In the genomic region with DNA sequence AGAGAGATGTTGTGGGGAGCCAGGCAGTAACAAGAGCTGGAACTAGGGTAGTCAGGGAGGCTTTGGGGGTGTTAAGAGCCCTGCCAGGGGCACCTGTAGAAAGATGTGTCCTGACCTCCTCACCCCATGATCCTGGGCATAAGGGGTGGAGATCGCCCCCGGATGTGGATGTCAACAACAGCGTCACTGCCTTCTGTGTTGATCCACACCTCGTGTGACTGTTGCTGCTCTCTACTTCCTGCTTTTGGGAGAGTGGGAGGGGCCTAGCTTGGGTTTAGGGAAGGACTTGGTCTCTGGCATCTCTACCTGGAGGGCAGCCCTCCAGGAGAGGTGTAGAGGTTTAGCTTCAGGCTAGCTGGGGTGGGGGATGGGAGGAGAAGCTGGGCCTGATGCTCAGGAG, we compare ENCODE assay signal across 8 mouse cellular contexts. TPM values are rescaled to one million over a fixed set of nuclear protein-coding genes. Genes with fewer than 3 reads are reported as not detected.
DNase-seq lines count a peak whose midpoint lies in the region; ATAC-seq and TF ChIP-seq lines count a peak whose summit lies in the region.

No protein-coding gene starts in this region.

- no peak for DNase-seq in layer of hippocampus, adult 2 months (ENCODE audit: low spot score in 2 of 2)
- no peak for DNase-seq in layer of hippocampus, adult 8-10 months (ENCODE audit: low spot score in 2 of 2)
- DNase-seq in c-Kit-positive CD71-negative TER-119-negative erythroid progenitor cells, embryonic 14.5 days (ENCODE audit: low read depth), result peak; percentile 60
- DNase-seq in lung, adult 2 months, result peak; percentile 55
- peak; percentile 41 for DNase-seq in yolk sac, embryonic 10.5 days (ENCODE audit: low spot score)

- H3K4me1 ChIP-seq in forebrain, embryonic 16.5 days (replicated peaks; ENCODE audit: control insufficient read depth, insufficient read depth, low read length), result peaks cover 14% of the 10 kb centered on the region
- H3K4me1 ChIP-seq in intestine, embryonic 16.5 days (ENCODE audit: control insufficient read depth, insufficient read depth, low read length), result peaks cover 20% of the 10 kb centered on the region
- H3K4me1 ChIP-seq in lung, adult 2 months (ENCODE audit: control insufficient read depth, insufficient read depth, low read length), result peaks cover 3% of the 10 kb centered on the region; the same call in 1 of the 2 replicates
- peaks cover 15% of the 10 kb centered on the region for H3K4me1 ChIP-seq in neural tube, embryonic 13.5 days (replicated peaks)

- peak overlapping the region; percentile 82 for H3K4me2 ChIP-seq in forebrain, embryonic 16.5 days (ENCODE audit: low read length)
- H3K4me2 ChIP-seq in intestine, embryonic 16.5 days (ENCODE audit: low read depth, low read length), result peak overlapping the region; percentile 72
- H3K4me2 ChIP-seq in neural tube, embryonic 13.5 days, result peak overlapping the region; percentile 92

- no peak for ATAC-seq in forebrain, embryonic 16.5 days
- ATAC-seq in intestine, embryonic 16.5 days, result peak; percentile 42
- ATAC-seq in neural tube, embryonic 13.5 days (ENCODE audit: low read depth), result peak; percentile 8; the same call in 1 of the 2 replicates

- TF ChIP-seq POLR2A in lung, adult 2 months (IDR thresholded peaks at IDR 0.05; ENCODE audit: borderline replicate concordance, extremely low read depth, low read depth, low read length), result peak; percentile 68; the same call in 1 of the 2 replicates

- H3K9me3 ChIP-seq in forebrain, embryonic 16.5 days (ENCODE audit: control insufficient read depth, low read length), result no peaks in the 10 kb centered on the region
- H3K9me3 ChIP-seq in intestine, embryonic 16.5 days (ENCODE audit: control insufficient read depth, low read length), result no peaks in the 10 kb centered on the region
- no peaks in the 10 kb centered on the region for H3K9me3 ChIP-seq in neural tube, embryonic 13.5 days

- H3K36me3 ChIP-seq in forebrain, embryonic 16.5 days (ENCODE audit: control insufficient read depth, insufficient read depth), result peaks cover 9% of the 10 kb centered on the region
- peaks cover 12% of the 10 kb centered on the region; the same call in 1 of the 2 replicates for H3K36me3 ChIP-seq in intestine, embryonic 16.5 days (ENCODE audit: control insufficient read depth, insufficient read depth, low read length)
- peaks cover 31% of the 10 kb centered on the region for H3K36me3 ChIP-seq in neural tube, embryonic 13.5 days

- no peaks in the 10 kb centered on the region for H3K27me3 ChIP-seq in forebrain, embryonic 16.5 days (replicated peaks; ENCODE audit: control insufficient read depth, insufficient read depth, low read length)
- H3K27me3 ChIP-seq in intestine, embryonic 16.5 days (replicated peaks; ENCODE audit: control insufficient read depth, insufficient read depth, low read length), result no peaks in the 10 kb centered on the region
- no peaks in the 10 kb centered on the region for H3K27me3 ChIP-seq in neural tube, embryonic 13.5 days

- peak overlapping the region; percentile 86 for H3K9ac ChIP-seq in forebrain, embryonic 16.5 days (replicated peaks; ENCODE audit: low read depth, low read length)
- H3K9ac ChIP-seq in intestine, embryonic 16.5 days (ENCODE audit: low read depth, low read length), result peak overlapping the region; percentile 87
- H3K9ac ChIP-seq in neural tube, embryonic 13.5 days, result peak overlapping the region; percentile 98

- peak overlapping the region; percentile 95 for H3K4me3 ChIP-seq in layer of hippocampus, adult 2 months
- H3K4me3 ChIP-seq in forebrain, embryonic 16.5 days (replicated peaks; ENCODE audit: low read length), result peak overlapping the region; percentile 75
- peak overlapping the region; percentile 81 for H3K4me3 ChIP-seq in intestine, embryonic 16.5 days (ENCODE audit: low read length)
- peak overlapping the region; percentile 70 for H3K4me3 ChIP-seq in lung, adult 2 months (replicated peaks; ENCODE audit: extremely low read depth, low read depth, low read length)
- peak overlapping the region; percentile 92 for H3K4me3 ChIP-seq in neural tube, embryonic 13.5 days

- TF ChIP-seq CTCF in layer of hippocampus, adult 2 months (conservative IDR thresholded peaks at IDR 0.05), result no peak
- TF ChIP-seq CTCF in lung, adult 2 months (IDR thresholded peaks at IDR 0.05; ENCODE audit: insufficient read depth, low read length), result no peak

- 0% methylated on average over 4 of the region's 4 CpGs for WGBS in forebrain, embryonic 16.5 days
- 0% methylated on average over 4 of the region's 4 CpGs for WGBS in intestine, embryonic 16.5 days
- WGBS in lung, adult 2 months, result 0% methylated on average over 4 of the region's 4 CpGs
- WGBS in neural tube, embryonic 13.5 days, result 0% methylated on average over 4 of the region's 4 CpGs

- H3K27ac ChIP-seq in layer of hippocampus, adult 2 months, result peak overlapping the region; percentile 93
- H3K27ac ChIP-seq in forebrain, embryonic 16.5 days (ENCODE audit: low read length), result no peak overlapping the region
- peak overlapping the region; percentile 75 for H3K27ac ChIP-seq in intestine, embryonic 16.5 days (ENCODE audit: low read length)
- peak overlapping the region; percentile 56; the same call in 1 of the 2 replicates for H3K27ac ChIP-seq in neural tube, embryonic 13.5 days (replicated peaks)

RNA-seq across cellular contexts. Expression of gene Atg2a, which starts 0.8 kb away (rescaled TPM):
- total RNA-seq in layer of hippocampus, adult 2 months (2021), result 10 to 100 TPM; 32.5 to 39.0 TPM
- total RNA-seq in layer of hippocampus, adult 8-10 months (2022), result 10 to 100 TPM; 34.1 to 41.8 (median 37.1) TPM
- polyA plus RNA-seq in forebrain, embryonic 16.5 days (2015; fragmentation: Nextera tagmentation; extraction: Ambion mirVana), result 11.2 and 13.1 TPM in 2 replicates
- polyA plus RNA-seq in intestine, embryonic 16.5 days (2015; fragmentation: Nextera tagmentation; extraction: Ambion mirVana), result 7.4 and 8.4 TPM in 2 replicates
- polyA plus RNA-seq in lung, adult 2 months (2012; rRNA removed), result 37.0 and 37.7 TPM in 2 replicates
- polyA plus RNA-seq in neural tube, embryonic 13.5 days (2015; fragmentation: Nextera tagmentation; extraction: Ambion mirVana), result 11.6 and 11.8 TPM in 2 replicates

RNA-seq across cellular contexts. Expression of gene Ppp2r5b, which starts 6.6 kb away (rescaled TPM):
- total RNA-seq in layer of hippocampus, adult 2 months (2021), result 100 to 1,000 TPM; 127 to 137 TPM
- total RNA-seq in layer of hippocampus, adult 8-10 months (2022), result 100 to 1,000 TPM; 126 to 136 (median 128) TPM
- 106 and 117 TPM in 2 replicates for polyA plus RNA-seq in forebrain, embryonic 16.5 days (2015; fragmentation: Nextera tagmentation; extraction: Ambion mirVana)
- 21.0 and 23.5 TPM in 2 replicates for polyA plus RNA-seq in intestine, embryonic 16.5 days (2015; fragmentation: Nextera tagmentation; extraction: Ambion mirVana)
- polyA plus RNA-seq in lung, adult 2 months (2012; rRNA removed), result 58.7 and 88.5 TPM in 2 replicates
- 103 and 111 TPM in 2 replicates for polyA plus RNA-seq in neural tube, embryonic 13.5 days (2015; fragmentation: Nextera tagmentation; extraction: Ambion mirVana)

RNA-seq across cellular contexts. Expression of gene Gpha2, which starts 16.1 kb away (rescaled TPM):
- not detected for total RNA-seq in layer of hippocampus, adult 2 months (2021)
- not detected for total RNA-seq in layer of hippocampus, adult 8-10 months (2022)
- not detected in 2 replicates for polyA plus RNA-seq in forebrain, embryonic 16.5 days (2015; fragmentation: Nextera tagmentation; extraction: Ambion mirVana)
- polyA plus RNA-seq in intestine, embryonic 16.5 days (2015; fragmentation: Nextera tagmentation; extraction: Ambion mirVana), result 0.23 and 0.65 TPM in 2 replicates
- 1.7 and 2.6 TPM in 2 replicates for polyA plus RNA-seq in lung, adult 2 months (2012; rRNA removed)
- 0.72 TPM in 1 of 2 replicates, not detected in the other for polyA plus RNA-seq in neural tube, embryonic 13.5 days (2015; fragmentation: Nextera tagmentation; extraction: Ambion mirVana)

RNA-seq across cellular contexts. Expression of gene Ehd1, which starts 34.2 kb away (rescaled TPM):
- total RNA-seq in layer of hippocampus, adult 2 months (2021), result 10 to 100 TPM; 80.2 to 82.3 TPM
- 10 to 100 TPM; 59.1 to 76.4 (median 70.3) TPM for total RNA-seq in layer of hippocampus, adult 8-10 months (2022)
- polyA plus RNA-seq in forebrain, embryonic 16.5 days (2015; fragmentation: Nextera tagmentation; extraction: Ambion mirVana), result 105 and 106 TPM in 2 replicates
- polyA plus RNA-seq in intestine, embryonic 16.5 days (2015; fragmentation: Nextera tagmentation; extraction: Ambion mirVana), result 135 and 158 TPM in 2 replicates
- polyA plus RNA-seq in lung, adult 2 months (2012; rRNA removed), result 399 and 593 TPM in 2 replicates
- 85.5 and 101 TPM in 2 replicates for polyA plus RNA-seq in neural tube, embryonic 13.5 days (2015; fragmentation: Nextera tagmentation; extraction: Ambion mirVana)

RNA-seq across cellular contexts. Expression of gene Majin, which starts 58.1 kb away (rescaled TPM):
- not detected for total RNA-seq in layer of hippocampus, adult 2 months (2021)
- not detected for total RNA-seq in layer of hippocampus, adult 8-10 months (2022)
- not detected in 2 replicates for polyA plus RNA-seq in forebrain, embryonic 16.5 days (2015; fragmentation: Nextera tagmentation; extraction: Ambion mirVana)
- polyA plus RNA-seq in intestine, embryonic 16.5 days (2015; fragmentation: Nextera tagmentation; extraction: Ambion mirVana), result not detected in 2 replicates
- polyA plus RNA-seq in lung, adult 2 months (2012; rRNA removed), result 0.37 and 0.75 TPM in 2 replicates
- not detected in 2 replicates for polyA plus RNA-seq in neural tube, embryonic 13.5 days (2015; fragmentation: Nextera tagmentation; extraction: Ambion mirVana)

Comparison
In these comparisons a context has a peak if more than half of its experiments do, and no peak if none do; other contexts are left out.
1. DNase-seq: peak in c-Kit-positive CD71-negative TER-119-negative erythroid progenitor cells, embryonic 14.5 days (single experiment), lung, adult 2 months (single experiment) and yolk sac, embryonic 10.5 days (single experiment); none in layer of hippocampus, adult 2 months (0 of 2) and layer of hippocampus, adult 8-10 months (0 of 2).
2. Peak in every context shown above with its lines, with median percentiles within 50 percentile points of each other: H3K4me3 ChIP-seq, H3K4me2 ChIP-seq and H3K9ac ChIP-seq.